Mouse (Mus musculus) urinary bladder, postnatal 14 days (tissue): ENCODE data around the gene Ctsd.

ENCODE experiments used
- DNase-seq: peaks from one replicate; pipeline ENCODE4 v3.0.0; 2021; ENCODE audit warnings: low spot score

Ctsd gene

GRCm38 (mm10) chr7:142399250-142399649 lies 11.4 kb upstream of the Ctsd start:
- DNase-seq: no peak

DNA sequence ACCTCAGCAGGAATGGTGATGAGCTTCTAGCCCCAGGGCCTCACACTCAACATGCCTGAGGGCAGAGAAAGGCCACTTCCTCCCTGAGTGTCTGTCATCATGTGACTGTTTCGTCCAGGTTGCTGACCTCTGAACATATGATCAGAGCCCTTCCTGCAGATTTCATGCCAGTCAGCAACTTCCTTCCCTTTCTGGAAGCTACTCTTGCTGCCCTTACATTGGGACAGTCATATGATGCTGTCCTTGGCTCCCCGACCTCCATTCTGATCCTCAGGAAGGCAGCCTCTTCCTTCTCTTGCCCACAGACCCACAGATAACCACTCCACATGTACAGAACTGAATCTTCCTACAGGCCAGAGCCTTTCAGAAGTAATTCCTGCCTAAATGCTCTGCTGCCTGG lies 10.2 kb upstream of the Ctsd start:
- DNase-seq: no peak

DNA sequence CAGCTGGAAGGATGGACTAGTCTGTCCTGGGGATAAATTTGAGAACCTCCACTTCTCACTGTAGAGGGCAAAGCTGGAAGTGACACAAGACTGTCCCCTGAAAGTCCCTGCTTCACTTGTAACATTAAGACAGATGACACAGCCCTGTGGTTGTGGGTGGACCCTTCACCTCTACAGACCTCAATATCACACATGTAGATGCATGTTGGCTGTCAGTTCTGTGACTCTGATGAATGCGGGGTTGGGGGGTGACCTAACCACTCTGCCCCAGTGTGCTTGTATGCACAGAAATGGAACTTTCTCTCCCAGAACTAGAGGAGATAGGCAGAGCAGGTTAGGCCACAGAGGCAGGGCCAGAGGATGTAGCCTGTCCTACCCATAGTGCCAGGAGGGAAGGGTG lies 8.8 kb upstream of the Ctsd start:
- DNase-seq: no peak

DNA sequence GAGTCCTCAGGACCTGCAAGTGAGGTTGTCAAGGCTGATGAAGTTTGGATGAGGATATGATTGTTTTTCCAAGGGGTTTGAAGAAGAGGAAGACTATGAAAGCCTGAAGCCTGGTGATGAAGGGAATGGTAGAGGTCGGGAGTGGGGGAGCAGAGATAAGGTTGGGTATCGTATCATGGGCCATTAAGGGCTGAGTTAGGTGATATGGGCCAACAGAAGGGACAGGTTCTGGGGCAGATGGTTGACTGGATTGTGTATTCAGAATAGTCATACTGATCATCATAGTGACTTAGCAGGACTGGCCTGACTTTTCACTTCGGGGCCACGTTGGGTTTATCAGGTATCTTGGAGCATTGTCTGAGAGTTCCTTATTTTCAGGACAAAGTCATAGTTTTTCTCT lies 7.6 kb upstream of the Ctsd start:
- no peak for DNase-seq

DNA sequence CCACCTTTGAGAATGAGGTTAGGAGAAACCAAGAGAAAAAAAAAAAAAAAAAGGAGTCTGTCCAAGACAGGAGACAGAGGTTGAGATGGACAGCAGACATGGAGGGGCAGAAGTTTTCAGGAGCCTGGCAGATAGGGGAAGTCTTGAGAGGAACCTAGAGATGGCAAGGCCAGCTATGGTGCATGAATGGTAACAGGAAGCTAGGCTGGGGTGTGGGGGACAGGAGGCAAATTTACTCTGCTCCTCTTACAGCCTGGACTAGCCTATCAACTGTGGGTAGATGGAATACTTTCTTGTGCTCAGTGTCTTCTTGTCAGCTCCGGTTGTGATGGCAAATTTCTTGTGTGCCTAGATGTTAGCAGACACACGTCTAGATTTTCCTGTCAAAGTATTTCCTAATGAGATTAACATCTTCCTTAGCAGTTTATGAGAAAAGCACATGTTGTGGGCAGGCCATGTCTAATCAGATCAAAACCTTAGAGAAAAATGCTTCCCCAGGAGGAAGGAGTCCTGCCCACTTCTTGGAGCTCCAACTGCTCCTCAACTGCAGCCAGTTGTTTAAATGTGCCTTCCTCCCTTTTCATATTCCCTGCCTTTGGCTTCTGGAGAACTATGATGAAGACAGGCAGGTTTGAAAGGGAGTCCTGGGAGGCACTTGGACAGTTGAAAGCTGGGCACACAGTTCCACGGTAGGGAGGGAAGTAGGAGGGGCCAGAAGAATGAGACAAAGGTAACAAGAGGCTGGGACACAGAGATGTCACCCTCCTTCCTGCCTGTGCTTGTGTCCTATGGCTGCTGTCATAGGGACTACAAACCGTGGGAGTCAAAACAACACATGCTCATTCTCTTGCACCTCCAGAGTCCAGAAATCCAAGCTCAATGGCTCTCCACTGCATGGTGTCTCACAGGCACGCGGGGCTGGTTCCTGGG lies 6.7 kb upstream of the Ctsd start:
- no peak for DNase-seq

DNA sequence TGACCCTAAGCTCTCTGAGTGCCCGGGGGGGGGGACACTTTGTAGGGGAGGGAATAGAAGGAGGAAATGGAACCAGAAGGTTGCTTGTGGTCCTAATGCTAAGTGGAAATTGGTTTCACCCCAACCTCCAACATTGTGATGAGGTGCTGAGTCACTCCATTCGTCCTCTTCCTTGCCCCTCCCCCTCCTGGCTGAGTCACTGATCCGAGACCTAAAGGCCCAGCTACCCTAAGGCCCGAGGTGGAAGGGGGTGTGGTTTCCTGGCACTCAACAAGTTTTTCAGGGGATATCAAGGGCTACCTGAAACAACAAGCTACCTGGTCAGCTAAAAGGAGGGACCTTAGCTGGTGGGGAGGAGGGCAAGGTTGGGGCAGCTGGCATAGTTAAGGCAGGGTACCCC lies 5.4 kb upstream of the Ctsd start:
- peak; percentile 87 for DNase-seq

DNA sequence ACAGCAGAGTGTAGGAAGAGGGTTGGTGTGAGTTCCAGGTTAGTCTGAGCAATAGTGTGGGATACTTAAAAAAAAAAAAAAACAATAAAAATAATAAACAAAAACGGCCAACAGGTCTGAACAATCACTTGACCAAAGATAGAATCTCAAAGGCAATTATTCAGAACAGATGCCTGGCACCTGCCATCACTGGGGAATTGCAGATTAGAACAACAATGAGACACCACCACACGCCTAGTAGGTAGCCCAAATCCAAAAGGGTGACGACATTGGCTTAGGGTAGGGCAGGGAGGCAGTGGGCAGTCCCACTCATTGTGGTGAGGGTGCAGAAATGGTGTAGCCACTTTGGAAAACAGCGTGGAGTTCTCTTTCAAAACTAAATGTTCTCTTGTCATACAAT lies 3.8 kb upstream of the Ctsd start:
- DNase-seq: no peak

DNA sequence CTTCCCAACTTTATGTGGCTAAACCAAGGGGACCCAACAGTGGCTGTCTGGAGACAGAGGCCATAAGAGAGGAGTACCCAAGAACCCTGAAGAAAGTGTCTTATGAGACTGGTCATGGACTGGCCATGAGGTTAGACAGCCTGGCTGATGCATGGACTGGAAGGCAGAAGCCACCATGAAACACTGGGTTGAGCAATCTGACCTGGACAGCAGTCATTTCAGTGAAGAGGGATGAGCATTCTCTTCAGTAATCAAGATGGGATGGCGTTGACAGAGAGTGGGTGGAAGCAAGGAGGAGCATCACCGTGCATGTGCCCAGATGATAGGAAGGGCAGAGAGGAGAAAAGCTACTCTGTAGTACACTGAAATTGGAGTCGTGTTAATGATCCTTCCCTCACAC lies 3.3 kb upstream of the Ctsd start:
- DNase-seq: no peak

DNA sequence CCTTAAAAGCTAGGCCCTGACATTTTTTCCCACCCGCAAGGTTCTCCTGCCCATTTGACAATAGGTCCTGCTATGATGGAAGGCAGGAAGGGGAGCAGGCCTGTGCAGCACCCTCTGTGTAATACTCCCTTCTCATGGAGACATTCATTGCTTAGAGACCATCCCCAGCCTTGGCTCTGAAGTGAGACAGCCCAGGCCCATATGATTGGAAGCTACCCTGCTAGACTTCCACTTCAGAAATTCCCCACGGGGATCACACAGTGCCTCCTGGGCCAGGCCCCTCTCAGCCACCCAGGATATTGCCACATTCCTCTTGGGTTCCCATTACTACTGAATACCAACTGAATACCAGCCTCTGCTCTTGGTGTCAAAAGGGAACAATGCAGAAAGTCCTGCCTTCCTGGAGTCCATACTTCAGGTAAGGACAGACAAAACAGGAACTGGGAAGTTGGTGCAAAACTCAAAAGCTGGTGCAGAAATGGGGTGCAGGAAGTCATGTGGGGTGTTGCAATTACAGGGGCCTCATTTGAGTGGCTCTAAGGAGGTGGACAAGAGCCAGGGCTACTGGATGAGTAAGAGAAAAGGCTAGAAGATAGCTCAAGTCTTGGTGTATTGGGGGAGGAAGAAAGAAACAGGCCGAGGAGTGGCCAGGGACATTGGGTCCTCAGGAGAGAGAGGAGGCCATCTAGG lies 2.3 kb upstream of the Ctsd start:
- DNase-seq: no peak

DNA sequence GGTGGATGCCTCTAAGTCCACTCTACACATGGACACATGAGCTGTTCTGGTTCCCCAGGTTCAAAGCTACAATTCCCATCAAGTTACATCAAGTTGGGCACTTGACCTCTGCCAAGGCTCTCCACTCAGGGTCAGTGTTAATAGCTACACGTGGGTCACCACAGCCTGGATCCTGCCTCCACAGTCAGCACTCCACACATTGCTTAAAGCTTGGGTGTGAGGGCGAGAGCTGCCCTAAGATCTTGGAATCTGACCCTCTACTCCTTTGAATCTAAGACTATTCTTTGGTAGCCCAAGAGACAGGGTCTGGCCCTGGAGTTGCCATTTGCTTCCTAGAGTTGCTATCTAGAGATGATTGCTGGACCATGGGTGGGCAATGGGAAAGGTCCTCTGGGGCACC lies 902 bp upstream of the Ctsd start:
- no peak for DNase-seq

GRCm38 (mm10) chr7:142388198-142388597 lies 360 bp upstream of the Ctsd start:
- no peak for DNase-seq

- DNase-seq: no peak
Measured at GRCm38 (mm10) chr7:142386621-142387201, 1.1 kb downstream of the Ctsd start.

DNA sequence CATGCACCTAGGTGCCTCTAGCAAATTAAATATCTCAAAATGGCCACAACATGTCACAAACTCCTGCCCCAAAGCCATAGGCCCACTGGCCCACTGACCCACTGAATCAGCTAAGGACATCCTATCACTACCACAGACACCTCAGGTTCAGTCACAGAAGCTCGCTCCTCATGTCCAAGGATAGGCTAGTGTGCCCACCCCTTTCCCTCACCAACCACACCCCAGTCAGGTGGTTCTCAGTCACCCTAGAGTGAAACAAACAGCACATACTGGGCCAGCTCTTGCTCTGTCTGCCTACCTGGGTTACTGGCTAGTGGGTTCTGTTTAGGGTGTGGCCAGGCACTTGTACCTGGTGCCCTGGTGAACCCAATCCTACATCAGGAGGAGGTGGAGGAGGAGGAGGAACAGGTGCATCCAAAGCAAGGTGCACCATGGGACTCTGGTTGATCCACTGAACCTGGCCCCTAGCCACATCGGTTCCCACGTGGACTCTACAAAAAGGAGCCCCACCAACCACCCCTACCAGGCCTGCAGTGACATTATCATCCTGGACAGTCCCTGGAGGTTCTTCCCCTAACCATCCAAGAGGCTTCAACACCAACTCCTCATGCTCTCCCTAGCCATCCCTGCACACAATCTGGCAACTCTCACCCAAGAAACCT lies 2.0 kb downstream of the Ctsd start:
- DNase-seq: no peak

DNA sequence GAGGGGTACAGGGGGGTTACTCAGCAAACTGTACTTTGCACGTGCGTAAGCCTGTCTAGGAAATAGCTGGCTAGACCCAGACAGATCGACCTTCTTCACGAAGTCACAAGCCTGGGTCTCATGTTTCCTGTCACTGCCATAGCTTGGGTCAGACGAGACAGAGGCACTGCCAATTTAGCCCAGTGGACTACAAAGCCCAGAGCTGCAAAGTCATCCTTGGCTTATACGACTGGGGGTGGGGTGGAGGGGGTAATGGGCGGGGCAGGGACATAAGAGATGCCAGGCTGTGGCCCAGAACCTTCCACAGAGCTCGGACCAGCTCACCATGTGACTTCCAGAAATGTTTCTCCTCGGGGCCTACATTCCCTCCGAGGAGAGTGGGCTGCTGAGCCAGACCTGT lies 3.5 kb downstream of the Ctsd start:
- DNase-seq: no peak

- no peak for DNase-seq
Measured at GRCm38 (mm10) chr7:142382567-142382966, 5.3 kb downstream of the Ctsd start, which contains the start of gene Gm49369. Gm49369 (minus strand) TSS chr7:142382667.

DNA sequence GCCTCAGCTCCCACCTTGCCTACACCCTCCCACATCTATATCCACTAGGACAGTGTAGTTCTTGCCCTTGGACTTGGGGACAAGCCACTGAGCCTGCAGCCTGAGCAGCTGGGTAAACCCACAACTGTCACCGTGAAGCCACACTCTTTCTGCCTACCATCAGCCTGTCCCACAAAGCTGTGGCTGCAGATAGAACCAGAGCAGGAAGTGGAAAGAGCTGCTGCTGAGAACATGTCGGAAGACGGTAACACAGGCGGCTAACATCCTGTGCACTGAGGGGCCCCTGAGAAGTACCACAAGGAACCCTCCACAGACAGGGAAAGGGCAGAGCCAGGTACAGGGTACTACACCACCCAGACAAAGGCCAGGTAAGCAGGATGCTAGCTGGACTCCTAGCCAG lies 6.7 kb downstream of the Ctsd start:
- no peak for DNase-seq

GRCm38 (mm10) chr7:142379186-142379585 lies 8.7 kb downstream of the Ctsd start:
- DNase-seq: no peak

DNA sequence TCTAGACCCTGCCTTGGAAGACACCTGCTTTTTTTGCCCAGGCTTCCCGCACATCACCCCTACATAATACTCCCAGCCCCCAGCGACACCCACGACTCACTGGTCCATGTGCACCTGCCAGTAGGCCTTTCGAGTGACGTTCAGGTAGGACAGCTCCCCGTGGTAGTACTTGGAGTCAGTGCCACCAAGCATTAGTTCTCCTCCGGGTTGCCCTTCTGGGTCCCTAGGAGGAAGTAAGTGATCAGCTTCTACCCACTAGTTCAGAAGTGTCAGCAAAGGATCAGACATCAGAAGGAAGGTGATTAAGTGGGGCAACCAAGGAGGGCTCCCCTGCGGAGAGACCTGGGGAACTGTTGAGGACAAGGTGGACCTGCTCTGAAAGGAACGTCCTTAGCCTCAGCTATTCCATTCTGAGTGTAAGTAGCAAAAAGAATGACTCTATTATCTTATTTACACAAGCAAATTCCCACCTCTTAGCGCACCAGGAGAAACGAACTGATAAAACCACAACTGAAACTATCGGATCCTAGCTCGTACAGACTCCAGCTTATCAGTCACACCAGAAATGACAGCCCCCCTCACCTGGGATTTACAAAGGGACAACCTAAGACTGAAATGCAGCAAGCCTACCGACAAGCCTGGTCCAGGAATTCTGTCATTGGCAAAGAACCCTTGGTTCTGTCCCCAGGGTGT lies 10.5 kb downstream of the Ctsd start:
- no peak for DNase-seq

GRCm38 (mm10) chr7:142376096-142376495 lies 11.7 kb downstream of the Ctsd start:
- no peak for DNase-seq

- peak; percentile 69 for DNase-seq
Measured at GRCm38 (mm10) chr7:142375261-142375724, 12.5 kb downstream of the Ctsd start.

GRCm38 (mm10) chr7:142374413-142375015 lies 13.3 kb downstream of the Ctsd start:
- no peak for DNase-seq
